Mouse (Mus musculus) hindbrain, embryonic 13.5 days (tissue): ENCODE data around the gene Arl4d. TPM values are rescaled to one million over a fixed set of nuclear protein-coding genes. Genes with fewer than 3 reads are reported as not detected.

Experiments used
- ATAC-seq: fragments of 200-750 bp; cut with Nextera tagmentation; 2 replicates; pipeline ENCODE4 v1.8.0; 2017; ENCODE audit warnings: moderate TSS enrichment; ENCODE audit not compliant: low FRiP score
- H3K27ac ChIP-seq: fragments of 300-500 bp; sonication (generic); 2 replicates; pipeline ENCODE4 v1.5.1; 2015; ENCODE audit warnings: inconsistent platforms, mild to moderate bottlenecking, moderate library complexity
- H3K27me3 ChIP-seq: fragments of 300-500 bp; sonication (generic); 2 replicates; pipeline ENCODE4 v1.6.1; 2015; ENCODE audit warnings: mild to moderate bottlenecking, inconsistent platforms
- H3K36me3 ChIP-seq: fragments of 300-500 bp; sonication (generic); 2 replicates; pipeline ENCODE4 v1.6.1; 2015; ENCODE audit warnings: mild to moderate bottlenecking, inconsistent platforms
- H3K4me1 ChIP-seq: fragments of 300-500 bp; sonication (generic); replicated peaks from 2 replicates; pipeline ENCODE4 v1.6.1; 2015; ENCODE audit warnings: inconsistent platforms
- H3K4me2 ChIP-seq: fragments of 300-500 bp; sonication (generic); 2 replicates; pipeline ENCODE4 v1.6.1; 2015; ENCODE audit warnings: inconsistent platforms, mild to moderate bottlenecking, moderate library complexity
- H3K4me3 ChIP-seq: fragments of 300-500 bp; sonication (generic); 2 replicates; pipeline ENCODE4 v1.5.1; 2015; ENCODE audit warnings: mild to moderate bottlenecking, inconsistent platforms
- H3K9ac ChIP-seq: fragments of 300-500 bp; sonication (generic); 2 replicates; pipeline ENCODE4 v1.6.1; 2015; ENCODE audit warnings: mild to moderate bottlenecking, inconsistent platforms
- H3K9me3 ChIP-seq: fragments of 300-500 bp; sonication (generic); 2 replicates; pipeline ENCODE4 v1.6.1; 2016; ENCODE audit warnings: inconsistent platforms
- WGBS: fragments of 180-500 bp; shearing (Covaris S2); methylation state at CpG from one replicate; pipeline ENCODE4 v1.1.7; 2015; 5-methylcytosine and 5-hydroxymethylcytosine counted together
- polyA plus RNA-seq: library from polyadenylated mRNA; unstranded; fragments of >200 nt; fragmentation: Nextera tagmentation; extraction: Ambion mirVana; gene quantifications from 2 replicates; pipeline ENCODE4 v1.2.1, GENCODE M21; 2015

The Arl4d gene
- polyA plus RNA-seq, 1 experiment from 2014 or later, result 8.0 TPM

DNA sequence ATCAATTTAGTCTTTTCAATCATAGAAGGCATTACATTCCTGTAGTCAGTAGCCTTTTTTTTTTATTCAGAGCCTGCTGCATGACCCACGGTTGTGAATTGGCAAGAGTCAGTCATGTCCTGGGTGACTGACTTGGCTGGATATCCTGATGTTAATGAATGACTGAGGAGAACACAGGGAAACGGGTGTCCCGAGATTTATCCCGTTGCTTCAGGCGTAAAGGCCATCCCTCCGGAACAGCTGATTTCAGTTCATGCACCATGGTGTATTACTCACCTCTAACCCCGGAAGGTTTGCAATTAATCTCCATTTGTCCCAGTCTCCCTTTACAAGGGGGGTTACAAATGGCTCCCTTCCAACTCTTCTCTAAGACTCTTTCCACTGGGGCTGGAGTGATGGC lies 48.7 kb downstream of the Arl4d start:
- Histone ChIP-seq H3K4me1 (peaks cover 12% of the 10 kb centered on the region), H3K27ac (no peak overlapping the region), H3K4me3 (no peak overlapping the region), H3K27me3 (no peaks in the 10 kb centered on the region), H3K9ac (no peak overlapping the region), H3K36me3 (no peaks in the 10 kb centered on the region), H3K9me3 (no peaks in the 10 kb centered on the region), H3K4me2 (no peak overlapping the region)
- no peak for ATAC-seq
- WGBS, result 42% methylated on average over 7 of the region's 7 CpGs

Other genes with a start within 250 kb of the Arl4d start
- gene Aarsd1, start 247.9 kb upstream of the Arl4d start, polyA plus RNA-seq, result 91.5 and 96.2 TPM in 2 replicates
- gene Gm27029, start 240.7 kb upstream of the Arl4d start, polyA plus RNA-seq, result 4.8 and 8.0 TPM in 2 replicates
- 28.6 and 29.8 TPM in 2 replicates for gene Rundc1, start 240.5 kb upstream of the Arl4d start, polyA plus RNA-seq
- gene Ptges3l, start 240.2 kb upstream of the Arl4d start, polyA plus RNA-seq, result 2.3 and 2.8 TPM in 2 replicates
- 301 and 310 TPM in 2 replicates for gene Rpl27, start 223.2 kb upstream of the Arl4d start, polyA plus RNA-seq
- gene Ifi35, start 217.1 kb upstream of the Arl4d start, polyA plus RNA-seq, result 3.7 and 4.0 TPM in 2 replicates
- 108 and 111 TPM in 2 replicates for gene Rnd2, start 200.5 kb upstream of the Arl4d start, polyA plus RNA-seq
- gene Vat1, start 199.3 kb upstream of the Arl4d start, polyA plus RNA-seq, result 92.1 and 96.6 TPM in 2 replicates
- 2.9 TPM in 2 replicates for gene Brca1, start 113.6 kb upstream of the Arl4d start, polyA plus RNA-seq
- gene Nbr1, start 113.4 kb upstream of the Arl4d start, polyA plus RNA-seq, result 98.7 and 104 TPM in 2 replicates
- gene Tmem106a, start 83.3 kb upstream of the Arl4d start, polyA plus RNA-seq, result 3.4 and 4.1 TPM in 2 replicates
- gene Gm11634, start 66.3 kb upstream of the Arl4d start, polyA plus RNA-seq, result not detected in 2 replicates
- gene Rdm1, start 38.3 kb upstream of the Arl4d start, polyA plus RNA-seq, result 15.5 and 18.9 TPM in 2 replicates
- 35.1 and 39.7 TPM in 2 replicates for gene Dhx8, start 67.4 kb downstream of the Arl4d start, polyA plus RNA-seq
- gene Etv4, start 119.8 kb downstream of the Arl4d start, polyA plus RNA-seq, result 4.5 and 6.4 TPM in 2 replicates
- gene Meox1, start 228.8 kb downstream of the Arl4d start, polyA plus RNA-seq, result 0.43 and 0.56 TPM in 2 replicates